Mouse (Mus musculus) cerebellum, adult 9-10 months (tissue): Measurements from ENCODE around the gene Sspo.
A peak's percentile ranks its signal among the peaks of the same experiment; 100 is the strongest.

Source experiments
- DNase-seq: peaks from one replicate; pipeline ENCODE4 v3.0.0; 2022

Sspo gene

DNA sequence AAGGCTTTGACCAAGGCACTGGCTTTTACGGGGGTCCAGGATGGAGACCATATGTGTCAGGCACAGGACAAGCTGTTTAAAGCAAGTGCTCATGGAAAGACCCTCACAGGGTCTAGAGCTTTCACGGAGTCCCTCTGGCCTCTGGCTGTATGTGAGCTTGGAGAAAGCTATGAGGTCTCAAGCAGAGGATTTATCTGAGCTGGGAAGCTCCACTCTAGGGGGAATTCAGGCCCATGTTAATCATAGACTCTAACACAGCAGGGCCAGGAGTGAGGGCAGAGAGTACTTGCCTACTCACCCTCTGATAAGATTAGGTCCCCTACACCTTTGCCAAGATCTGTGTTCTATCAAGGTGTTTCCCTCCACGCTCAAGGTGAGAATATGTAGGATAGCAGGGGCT lies 94.6 kb downstream of the Sspo start:
- DNase-seq = no peak

DNA sequence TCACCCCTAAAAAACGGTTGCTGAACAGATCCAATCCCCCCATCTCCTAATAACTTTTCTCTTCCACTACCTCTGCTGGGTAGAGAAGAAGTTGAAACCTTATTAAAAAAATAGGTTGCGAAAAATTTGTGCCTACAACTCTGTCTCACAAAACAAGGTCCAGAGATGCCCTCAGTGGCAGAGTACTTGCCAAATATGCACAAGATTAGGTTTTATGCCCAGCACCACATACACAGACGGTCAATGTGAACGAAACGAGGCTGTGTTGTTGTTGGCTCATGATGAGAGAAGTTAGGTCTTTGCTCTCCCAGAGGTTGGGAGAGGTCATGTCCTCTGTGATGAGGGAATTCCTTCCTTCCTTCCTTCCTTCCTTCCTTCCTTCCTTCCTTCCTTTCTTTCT lies 97.2 kb downstream of the Sspo start:
- no peak for DNase-seq

DNA sequence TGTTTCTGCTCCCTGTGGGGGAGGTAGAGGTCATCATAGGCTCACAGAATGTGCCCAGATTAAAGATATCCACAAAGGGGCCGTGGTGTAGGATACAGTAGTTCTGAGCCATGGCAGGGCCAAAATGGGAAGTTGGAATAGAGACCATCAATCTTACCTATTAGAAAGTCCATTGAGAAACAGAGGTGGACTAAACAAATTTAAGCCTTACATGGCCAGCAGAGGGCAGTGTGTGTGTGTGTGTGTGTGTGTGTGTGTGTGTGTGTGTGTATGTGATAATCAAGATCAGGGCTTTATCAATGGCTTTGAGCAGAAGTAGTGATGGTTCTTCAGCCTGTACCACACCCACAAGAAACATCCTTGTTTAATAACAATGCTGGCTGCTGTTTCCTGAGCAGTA lies 98.2 kb downstream of the Sspo start:
- peak; percentile 51 for DNase-seq

- DNase-seq = no peak
These were observed 98.8 kb downstream of the Sspo start for GRCm38 (mm10) chr6:48546858-48547257.

DNA sequence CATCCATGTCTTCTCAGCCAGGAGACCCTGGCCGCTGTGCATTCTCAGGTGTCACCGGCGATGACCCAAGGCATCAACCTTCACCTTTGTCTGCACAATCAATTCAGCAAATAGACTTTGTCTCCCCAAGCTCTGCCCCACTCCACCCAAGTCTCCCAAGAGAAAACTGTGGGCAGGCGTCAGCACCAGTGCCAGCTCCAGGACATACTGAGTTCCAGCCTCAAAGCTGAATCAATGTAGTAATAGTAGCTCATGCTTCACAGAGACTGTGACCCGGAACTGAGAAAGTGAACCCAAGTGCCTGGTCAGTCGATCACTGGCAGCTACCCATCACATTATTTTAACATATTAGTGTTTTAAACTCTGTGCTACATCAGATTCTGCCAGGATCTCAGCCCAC lies 100.3 kb downstream of the Sspo start:
- no peak for DNase-seq
